Mouse (Mus musculus): Measurements from ENCODE around the gene Apbb1. TPM values are rescaled to one million over a fixed set of nuclear protein-coding genes. Genes with fewer than 3 reads are reported as not detected.
A peak's percentile ranks its signal among the peaks of the same experiment; 100 is the strongest.

Apbb1 gene
- polyA plus RNA-seq, 1 experiment from 2014 or later, result 60.1 TPM

DNA sequence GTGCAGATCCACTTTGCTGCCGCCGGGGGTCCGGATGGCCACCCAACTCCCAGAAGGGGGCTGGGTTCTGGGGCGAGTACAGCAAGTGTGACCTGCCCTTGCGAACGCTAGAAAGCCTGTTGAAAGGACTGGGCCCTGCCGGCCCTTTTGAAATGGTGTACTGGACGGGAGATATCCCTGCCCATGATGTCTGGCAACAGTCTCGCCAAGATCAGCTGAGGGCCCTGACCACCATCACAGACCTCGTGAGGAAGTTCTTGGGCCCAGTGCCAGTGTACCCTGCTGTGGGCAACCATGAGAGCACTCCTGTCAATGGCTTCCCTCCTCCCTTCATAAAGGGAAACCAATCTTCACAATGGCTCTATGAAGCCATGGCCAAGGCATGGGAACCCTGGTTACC, 25.9 kb downstream of the Apbb1 start:
- WGBS, result 90% methylated on average over 10 of the region's 10 CpGs

DNA sequence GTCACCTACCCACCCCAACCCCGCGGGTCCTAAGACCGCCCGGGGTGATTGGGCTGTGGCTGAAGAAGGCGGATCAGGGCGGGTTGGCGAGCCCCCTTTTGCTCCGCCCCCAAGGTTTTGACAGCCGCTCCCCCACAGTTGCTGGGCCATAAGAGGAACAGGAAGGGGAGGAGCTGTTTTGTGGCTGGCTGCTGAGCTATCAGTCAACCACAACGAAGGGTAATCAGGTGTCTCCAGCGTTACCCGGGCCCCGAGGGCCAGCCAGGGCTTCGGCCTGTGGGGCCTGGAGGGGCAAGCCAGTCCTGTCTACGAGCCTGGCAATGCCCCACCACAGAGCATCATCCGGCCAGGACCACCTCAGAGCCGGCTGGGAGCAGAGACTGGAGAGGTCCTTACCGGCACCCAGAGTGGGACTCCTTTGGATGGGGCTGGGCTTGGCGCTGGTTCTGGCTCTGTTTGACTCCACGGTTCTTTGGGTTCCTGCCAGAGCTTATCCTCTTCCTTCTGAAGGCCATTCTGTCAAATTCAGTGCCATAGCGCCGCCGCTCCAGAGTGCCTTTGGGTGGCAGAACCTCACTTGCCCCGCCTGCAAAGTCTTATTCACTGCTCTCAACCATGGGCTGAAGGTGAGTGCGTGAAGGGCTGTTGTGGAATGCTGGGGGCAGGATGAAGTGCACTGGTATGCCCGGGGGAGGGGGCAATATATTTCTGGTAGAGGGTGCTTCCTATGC, 27.1 kb downstream of the Apbb1 start, which contains the start of gene Smpd1:
TSS of gene Smpd1 (plus strand) at position 149 of the 731 bp plus-strand sequence.
- peak; percentile 89 for ATAC-seq (ENCODE audit: insufficient number of reproducible peaks, low FRiP score, low TSS enrichment, low read depth)
- 0 out of 2 replicates have a peak, but pooled peaks cover 3% of the 10 kb centered on the region for H3K4me1 ChIP-seq (ENCODE audit: control insufficient read depth, insufficient read depth, low read length)
- peak; percentile 85 for DNase-seq (ENCODE audit: low spot score)
- H3K27me3 ChIP-seq (ENCODE audit: control insufficient read depth, insufficient read depth, low read length), result no peaks in the 10 kb centered on the region
- peak within 1 kb of the TSS; percentile 48 for H3K4me3 ChIP-seq (ENCODE audit: low read depth, low read length)
- H3K9ac ChIP-seq (ENCODE audit: low read length), result peak within 1 kb of the TSS; percentile 42
- H3K4me2 ChIP-seq (ENCODE audit: low read depth, severe bottlenecking), result peak within 1 kb of the TSS; percentile 73
- no peak within 1 kb of the TSS for H3K27ac ChIP-seq (replicated peaks; ENCODE audit: low read depth, low read length)
- H3K9me3 ChIP-seq (ENCODE audit: control insufficient read depth, low read length), result no peaks in the 10 kb centered on the region
- WGBS, result 5% methylated on average over 26 of the region's 26 CpGs
- H3K36me3 ChIP-seq (ENCODE audit: control insufficient read depth, insufficient read depth, low read length), result peaks cover 9% of the 10 kb centered on the region

More for the DNA sequence above, 25.9 kb downstream of the Apbb1 start:
- H3K27ac ChIP-seq (replicated peaks; ENCODE audit: low read depth, low read length), result no peak overlapping the region
- ATAC-seq (ENCODE audit: insufficient number of reproducible peaks, low FRiP score, low TSS enrichment, low read depth) (no peak), DNase-seq (ENCODE audit: low spot score) (no peak)
- H3K9me3 ChIP-seq (ENCODE audit: control insufficient read depth, low read length), result no peaks in the 10 kb centered on the region
- H3K4me3 ChIP-seq (ENCODE audit: low read depth, low read length), result no peak overlapping the region
- H3K9ac ChIP-seq (ENCODE audit: low read length), result no peak overlapping the region
- H3K4me2 ChIP-seq (ENCODE audit: low read depth, severe bottlenecking), result peak overlapping the region; percentile 73; the same call in 1 of the 2 replicates
- H3K27me3 ChIP-seq (ENCODE audit: control insufficient read depth, insufficient read depth, low read length), result no peaks in the 10 kb centered on the region
- H3K36me3 ChIP-seq (ENCODE audit: control insufficient read depth, insufficient read depth, low read length), result peaks cover 9% of the 10 kb centered on the region
- H3K4me1 ChIP-seq (ENCODE audit: control insufficient read depth, insufficient read depth, low read length), result 0 out of 2 replicates have a peak, but pooled peaks cover 3% of the 10 kb centered on the region

DNA sequence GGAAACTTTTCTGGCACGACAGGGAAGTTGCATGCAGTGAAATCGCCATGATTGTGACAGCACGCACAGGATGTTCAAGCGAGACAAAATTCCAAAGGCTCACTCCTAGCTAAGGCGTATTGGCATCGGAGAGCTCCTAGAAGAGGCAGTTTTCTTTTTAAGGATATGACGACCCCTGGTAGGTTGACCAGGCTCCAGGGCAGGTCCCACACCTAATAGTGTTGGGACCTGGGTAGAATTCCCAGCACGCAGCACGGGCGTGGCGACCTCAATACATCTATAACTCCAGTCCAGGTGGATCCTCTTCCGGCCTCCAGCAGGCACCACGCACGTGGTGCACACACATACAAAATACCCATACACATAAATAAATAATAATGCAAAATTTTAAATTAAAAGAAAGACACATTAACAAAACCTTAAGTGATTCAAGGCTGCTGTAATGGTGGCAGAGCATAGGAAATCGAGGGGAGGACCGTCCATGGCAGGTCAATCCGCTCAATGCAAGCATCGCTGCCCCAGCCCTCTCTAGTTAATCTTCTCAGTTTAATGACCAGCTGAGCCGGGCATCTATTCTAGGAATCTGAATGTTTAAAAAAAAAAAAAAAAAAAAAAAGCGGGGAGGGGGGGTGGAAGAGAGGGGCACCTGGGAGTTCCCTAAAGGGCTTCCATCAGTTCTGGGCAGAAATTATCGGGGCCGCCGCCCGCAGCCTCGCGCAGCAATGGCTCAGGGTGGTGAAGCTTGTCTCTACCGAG, 27.8 kb downstream of the Apbb1 start:
- WGBS, result 30% methylated on average over 26 of the region's 27 CpGs
- Histone ChIP-seq H3K4me3 (ENCODE audit: low read depth, low read length) (peak overlapping the region; percentile 48), H3K27ac (replicated peaks; ENCODE audit: low read depth, low read length) (no peak overlapping the region), H3K4me1 (ENCODE audit: control insufficient read depth, insufficient read depth, low read length) (0 out of 2 replicates have a peak, but pooled peaks cover 3% of the 10 kb centered on the region), H3K27me3 (ENCODE audit: control insufficient read depth, insufficient read depth, low read length) (no peaks in the 10 kb centered on the region), H3K9me3 (ENCODE audit: control insufficient read depth, low read length) (no peaks in the 10 kb centered on the region), H3K4me2 (ENCODE audit: low read depth, severe bottlenecking) (peak overlapping the region; percentile 73), H3K36me3 (ENCODE audit: control insufficient read depth, insufficient read depth, low read length) (peaks cover 7% of the 10 kb centered on the region), H3K9ac (ENCODE audit: low read length) (peak overlapping the region; percentile 42; the same call in 1 of the 2 replicates)
- DNase-seq (ENCODE audit: low spot score) (no peak), ATAC-seq (ENCODE audit: insufficient number of reproducible peaks, low FRiP score, low TSS enrichment, low read depth) (peak; percentile 3; the same call in 1 of the 2 replicates)

DNA sequence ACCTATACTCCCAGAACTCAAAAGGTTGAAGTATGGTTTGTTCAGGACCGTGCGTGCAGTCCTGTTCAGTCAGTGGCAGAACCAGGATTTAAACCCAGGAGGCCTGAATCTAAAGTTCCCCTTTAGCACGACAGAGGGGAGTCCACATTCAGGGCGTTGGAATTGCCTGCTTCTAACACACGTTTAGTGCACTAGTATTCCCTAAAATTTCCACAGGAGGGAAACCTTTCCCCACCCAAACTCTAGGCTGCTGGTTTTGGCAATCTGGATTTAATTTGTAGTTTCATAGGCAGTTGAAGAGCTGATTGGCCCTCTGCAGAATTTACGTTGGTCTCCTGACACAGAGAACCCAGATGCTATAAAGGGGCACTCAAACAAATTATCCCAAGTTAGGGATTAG, 32.4 kb downstream of the Apbb1 start:
- Histone ChIP-seq H3K27me3 (ENCODE audit: control insufficient read depth, insufficient read depth, low read length) (no peaks in the 10 kb centered on the region), H3K4me2 (ENCODE audit: low read depth, severe bottlenecking) (no peak overlapping the region), H3K27ac (replicated peaks; ENCODE audit: low read depth, low read length) (peak overlapping the region; percentile 69; the same call in 1 of the 2 replicates), H3K9ac (ENCODE audit: low read length) (no peak overlapping the region), H3K4me3 (ENCODE audit: low read depth, low read length) (no peak overlapping the region), H3K9me3 (ENCODE audit: control insufficient read depth, low read length) (no peaks in the 10 kb centered on the region), H3K4me1 (ENCODE audit: control insufficient read depth, insufficient read depth, low read length) (0 out of 2 replicates have a peak, but pooled peaks cover 3% of the 10 kb centered on the region), H3K36me3 (ENCODE audit: control insufficient read depth, insufficient read depth, low read length) (no peaks in the 10 kb centered on the region)
- 34% methylated on average over 6 of the region's 6 CpGs for WGBS
- peak; percentile 73 for DNase-seq (ENCODE audit: low spot score)
- ATAC-seq (ENCODE audit: insufficient number of reproducible peaks, low FRiP score, low TSS enrichment, low read depth), result peak; percentile 84

DNA sequence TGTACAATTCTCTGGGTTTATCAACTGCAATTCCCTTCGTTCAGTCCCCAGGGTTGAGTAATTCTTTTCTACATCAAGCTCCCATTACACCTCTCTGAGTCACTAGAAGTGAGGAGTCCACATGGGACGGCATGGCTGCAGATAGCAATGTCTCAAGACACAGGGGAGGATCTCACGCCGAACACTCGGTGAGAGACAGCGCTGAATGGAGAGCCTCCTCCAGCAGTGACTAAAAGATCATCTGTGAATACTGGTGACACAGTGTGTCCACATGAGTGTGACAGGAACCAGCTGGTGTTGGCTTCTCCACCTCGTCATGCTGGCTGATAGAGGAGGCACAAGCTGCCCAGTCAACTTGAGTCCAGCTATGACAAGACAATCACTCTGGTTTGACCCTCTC, 33.5 kb downstream of the Apbb1 start:
- H3K4me2 ChIP-seq (ENCODE audit: low read depth, severe bottlenecking), result no peak overlapping the region
- H3K27ac ChIP-seq (replicated peaks; ENCODE audit: low read depth, low read length), result no peak overlapping the region
- ATAC-seq (ENCODE audit: insufficient number of reproducible peaks, low FRiP score, low TSS enrichment, low read depth) (no peak), DNase-seq (ENCODE audit: low spot score) (no peak)
- H3K4me1 ChIP-seq (ENCODE audit: control insufficient read depth, insufficient read depth, low read length), result no peaks in the 10 kb centered on the region
- no peaks in the 10 kb centered on the region for H3K9me3 ChIP-seq (ENCODE audit: control insufficient read depth, low read length)
- H3K9ac ChIP-seq (ENCODE audit: low read length), result no peak overlapping the region
- no peaks in the 10 kb centered on the region for H3K27me3 ChIP-seq (ENCODE audit: control insufficient read depth, insufficient read depth, low read length)
- 88% methylated on average over 7 of the region's 7 CpGs for WGBS
- H3K4me3 ChIP-seq (ENCODE audit: low read depth, low read length), result no peak overlapping the region
- H3K36me3 ChIP-seq (ENCODE audit: control insufficient read depth, insufficient read depth, low read length), result no peaks in the 10 kb centered on the region

DNA sequence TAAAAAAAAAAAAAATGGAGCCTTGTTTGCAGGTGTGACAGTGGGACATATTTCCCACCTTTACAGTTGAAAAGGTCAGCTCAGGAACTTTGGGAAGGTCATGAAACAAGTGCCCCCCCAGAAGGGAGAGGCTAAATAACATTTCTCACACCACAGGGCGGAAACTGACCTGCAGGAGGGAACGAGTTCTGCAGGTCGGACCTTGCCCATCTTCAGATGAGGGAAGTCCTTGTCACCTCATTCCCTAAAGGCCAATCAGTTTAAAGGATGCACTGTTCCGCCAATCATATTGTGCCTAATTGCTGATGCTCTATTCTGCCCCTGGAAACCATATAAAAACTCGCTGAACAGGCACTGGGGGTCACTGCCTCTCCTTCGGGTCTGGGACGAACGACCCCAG, 35.5 kb downstream of the Apbb1 start:
- Histone ChIP-seq H3K4me2 (ENCODE audit: low read depth, severe bottlenecking) (no peak overlapping the region), H3K4me3 (ENCODE audit: low read depth, low read length) (no peak overlapping the region), H3K9ac (ENCODE audit: low read length) (no peak overlapping the region), H3K36me3 (ENCODE audit: control insufficient read depth, insufficient read depth, low read length) (no peaks in the 10 kb centered on the region), H3K4me1 (ENCODE audit: control insufficient read depth, insufficient read depth, low read length) (no peaks in the 10 kb centered on the region), H3K27me3 (ENCODE audit: control insufficient read depth, insufficient read depth, low read length) (no peaks in the 10 kb centered on the region), H3K9me3 (ENCODE audit: control insufficient read depth, low read length) (no peaks in the 10 kb centered on the region), H3K27ac (replicated peaks; ENCODE audit: low read depth, low read length) (no peak overlapping the region)
- 72% methylated on average over 8 of the region's 8 CpGs for WGBS
- ATAC-seq (ENCODE audit: insufficient number of reproducible peaks, low FRiP score, low TSS enrichment, low read depth), result no peak
- no peak for DNase-seq (ENCODE audit: low spot score)

DNA sequence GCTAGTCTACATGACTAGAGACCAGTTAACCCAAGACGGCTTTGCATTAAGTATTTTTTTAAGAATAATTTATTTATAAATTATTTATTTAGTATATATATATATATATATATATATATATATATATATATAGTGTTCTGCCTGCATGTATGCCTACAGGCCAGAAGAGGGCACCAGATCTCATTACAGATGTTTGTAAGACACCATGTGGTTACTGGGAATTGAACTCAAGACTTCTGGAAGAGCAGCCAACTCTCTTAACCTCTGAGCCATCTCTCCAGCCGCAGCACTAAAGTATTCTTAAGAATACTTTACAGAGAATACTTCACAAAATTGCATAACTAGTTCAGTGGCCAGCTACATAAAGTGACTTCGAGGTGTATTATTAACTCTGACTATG, 47.3 kb downstream of the Apbb1 start:
- Histone ChIP-seq H3K27ac (replicated peaks; ENCODE audit: low read depth, low read length) (no peak overlapping the region), H3K4me2 (ENCODE audit: low read depth, severe bottlenecking) (no peak overlapping the region), H3K9ac (ENCODE audit: low read length) (no peak overlapping the region), H3K4me1 (ENCODE audit: control insufficient read depth, insufficient read depth, low read length) (no peaks in the 10 kb centered on the region), H3K9me3 (ENCODE audit: control insufficient read depth, low read length) (no peaks in the 10 kb centered on the region), H3K4me3 (ENCODE audit: low read depth, low read length) (no peak overlapping the region), H3K36me3 (ENCODE audit: control insufficient read depth, insufficient read depth, low read length) (no peaks in the 10 kb centered on the region), H3K27me3 (ENCODE audit: control insufficient read depth, insufficient read depth, low read length) (no peaks in the 10 kb centered on the region)
- DNase-seq (ENCODE audit: low spot score) (no peak), ATAC-seq (ENCODE audit: insufficient number of reproducible peaks, low FRiP score, low TSS enrichment, low read depth) (no peak)
- 86% methylated on average over 3 of the region's 3 CpGs for WGBS

DNA sequence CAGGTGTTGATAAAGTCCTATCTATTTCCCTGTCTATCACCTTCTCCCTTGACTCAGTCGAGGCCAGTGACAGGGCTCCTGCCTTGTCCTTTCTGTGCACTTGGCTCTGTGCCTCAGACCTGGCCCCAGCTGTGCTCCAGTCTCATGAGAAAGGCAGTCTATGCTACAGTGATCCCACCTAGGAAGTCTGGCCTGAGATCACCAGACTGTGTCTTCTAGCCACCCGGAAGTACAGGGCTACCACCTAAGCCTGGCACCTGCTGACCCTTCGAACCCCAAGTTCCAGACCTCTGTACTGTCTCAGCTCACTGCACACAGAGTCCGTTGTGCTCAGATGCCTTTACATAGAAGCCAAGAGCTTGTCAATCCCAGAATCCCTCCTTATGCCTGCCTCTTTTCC, 53.4 kb downstream of the Apbb1 start:
- Histone ChIP-seq H3K36me3 (ENCODE audit: control insufficient read depth, insufficient read depth, low read length) (no peaks in the 10 kb centered on the region), H3K4me3 (ENCODE audit: low read depth, low read length) (no peak overlapping the region), H3K4me2 (ENCODE audit: low read depth, severe bottlenecking) (no peak overlapping the region), H3K27ac (replicated peaks; ENCODE audit: low read depth, low read length) (no peak overlapping the region), H3K4me1 (ENCODE audit: control insufficient read depth, insufficient read depth, low read length) (no peaks in the 10 kb centered on the region), H3K9me3 (ENCODE audit: control insufficient read depth, low read length) (no peaks in the 10 kb centered on the region), H3K9ac (ENCODE audit: low read length) (no peak overlapping the region), H3K27me3 (ENCODE audit: control insufficient read depth, insufficient read depth, low read length) (no peaks in the 10 kb centered on the region)
- DNase-seq (ENCODE audit: low spot score) (no peak), ATAC-seq (ENCODE audit: insufficient number of reproducible peaks, low FRiP score, low TSS enrichment, low read depth) (no peak)
- WGBS, result 76% methylated on average over 4 of the region's 4 CpGs
